In genomic region chr5:51190661-51191060, GRCm38 (mm10) we compare ENCODE assay signal across 26 mouse cellular contexts.
A peak's percentile ranks its signal among the peaks of the same experiment; 100 is the strongest.
DNase-seq lines count a peak whose midpoint lies in the region; ATAC-seq and TF ChIP-seq lines count a peak whose summit lies in the region.
"Had no signal": no experiment of that assay in that cellular context is flagged by ENCODE, and none has a peak within 500 bp of the region (broad histone marks: within the 10 kb centered on the region; RNA-seq: fewer than 3 reads in every experiment).

No protein-coding gene starts in this region.

- H3K79me2 ChIP-seq in C2C12 (ENCODE audit: control insufficient read depth, insufficient read depth) = no peaks in the 10 kb centered on the region

- 68% methylated on average over 3 of the region's 3 CpGs for WGBS in kidney, postnatal 0 days

- POLR2A ChIA-PET in Patski (lab: Charles Lee) = no interaction called here

- H3K27me3 ChIP-seq in kidney, postnatal 0 days (ENCODE audit: insufficient read depth, low read length) = no peaks in the 10 kb centered on the region
- H3K27me3 ChIP-seq in C2C12 (ENCODE audit: control insufficient read depth, insufficient read depth, insufficient read length) (no peaks in the 10 kb centered on the region), Patski (no peaks in the 10 kb centered on the region)
- H3K27me3 ChIP-seq: heart, embryonic 12.5 days; heart, embryonic 15.5 days had no signal

- no peaks in the 10 kb centered on the region for H3K36me3 ChIP-seq in kidney, postnatal 0 days (ENCODE audit: insufficient read depth, low read length)
- no peaks in the 10 kb centered on the region for H3K36me3 ChIP-seq in C2C12 (ENCODE audit: control insufficient read depth, insufficient read depth)
- H3K36me3 ChIP-seq: heart, embryonic 12.5 days; heart, embryonic 15.5 days had no signal

- DNase-seq in kidney, postnatal 0 days (ENCODE audit: low spot score) = peak; percentile 14
- no peak for DNase-seq in kidney, postnatal 14 days
- peak; percentile 60 for DNase-seq in Patski (ENCODE audit: low read depth, low spot score)
- DNase-seq in testis, postnatal 10 days (ENCODE audit: low spot score) = no peak
- DNase-seq in heart, postnatal 25 days (ENCODE audit: low spot score) = no peak
- DNase-seq: adrenal gland, adult 8-10 months; adrenal gland, postnatal 36 days; B cell, adult 2 months; cerebellum, adult 18-20 months; cerebellum, adult 9-10 months; cerebellum, postnatal 14 days; forebrain, postnatal 0 days; gastrocnemius, adult 2 months; gastrocnemius, postnatal 14 days; heart, adult 18-20 months; heart, postnatal 10 days; heart, postnatal 4 days had no signal

- intact Hi-C loops in heart, postnatal 25 days (cut with DNase I) = no loop called here

- no peaks in the 10 kb centered on the region for H3K79me3 ChIP-seq in C2C12 (ENCODE audit: low read depth)

- in situ Hi-C loops in Patski (cut with MboI; ENCODE audit: low pct_unique_long_range_greater_than_20kb) = no loop called here

- H3K4me2 ChIP-seq in kidney, postnatal 0 days (ENCODE audit: low read length) = no peak overlapping the region
- H3K4me2 ChIP-seq: heart, embryonic 12.5 days; heart, embryonic 15.5 days; hindbrain, embryonic 14.5 days had no signal

- CTCF ChIA-PET in Patski (lab: Charles Lee) = interaction anchor here (0.9 to 1.5 kb wide), 2 partner anchors 29 to 150 kb away, joined by 3 to 4 read pairs; no protein-coding TSS in a partner anchor

- no peaks in the 10 kb centered on the region for H3K4me1 ChIP-seq in kidney, postnatal 0 days (replicated peaks; ENCODE audit: insufficient read depth, low read length)
- H3K4me1 ChIP-seq: heart, embryonic 12.5 days; heart, embryonic 15.5 days had no signal

- H3K4me3 ChIP-seq in kidney, postnatal 0 days (replicated peaks; ENCODE audit: low read depth, low read length) = no peak overlapping the region
- no peak overlapping the region for H3K4me3 ChIP-seq in C2C12 (ENCODE audit: insufficient read depth, poor library complexity, severe bottlenecking)
- H3K4me3 ChIP-seq: gastrocnemius, adult 2 months; heart, embryonic 12.5 days; heart, embryonic 15.5 days had no signal

- TF ChIP-seq CTCF in kidney, postnatal 0 days (IDR thresholded peaks at IDR 0.05; ENCODE audit: low read depth) = no peak
- TF ChIP-seq CTCF in C2C12 (IDR thresholded peaks at IDR 0.05; ENCODE audit: control insufficient read depth, insufficient read depth, insufficient read length) = no peak
- no peak for TF ChIP-seq CTCF in Patski (IDR thresholded peaks at IDR 0.05)

- no peak overlapping the region for H3K9ac ChIP-seq in kidney, postnatal 0 days (ENCODE audit: low read depth, low read length)
- H3K9ac ChIP-seq: forebrain, postnatal 0 days; heart, embryonic 12.5 days; heart, embryonic 15.5 days; hindbrain, embryonic 14.5 days had no signal

- H3K9me3 ChIP-seq in kidney, postnatal 0 days (replicated peaks; ENCODE audit: low read length) = no peaks in the 10 kb centered on the region
- H3K9me3 ChIP-seq: heart, embryonic 12.5 days; heart, embryonic 15.5 days had no signal

- H3ac ChIP-seq in C2C12 (ENCODE audit: control insufficient read depth, insufficient read length, low read depth) = no peak overlapping the region

- no peak for ATAC-seq in kidney, postnatal 0 days (replicated peaks; ENCODE audit: low FRiP score, low read depth)
- ATAC-seq in Patski = peak; percentile 100
- ATAC-seq: activated CD4-positive, CD25-positive, alpha-beta regulatory T cell, adult 4 months; CD4-positive, CD25-positive, alpha-beta regulatory T cell, adult 4 months; forebrain, embryonic 14.5 days; forebrain, postnatal 0 days; hindbrain, postnatal 0 days; intestine, postnatal 0 days had no signal

- no peak overlapping the region for H3K27ac ChIP-seq in kidney, postnatal 0 days
- H3K27ac ChIP-seq: gastrocnemius, adult 2 months; heart, embryonic 15.5 days; hindbrain, embryonic 14.5 days; hindbrain, postnatal 0 days had no signal

TF ChIP-seq in C2C12, 6 proteins besides CTCF, POLR2A, EP300 and RAD21:
- TF ChIP-seq MAX (IDR thresholded peaks at IDR 0.05) (no peak), FOSL1 (IDR thresholded peaks at IDR 0.05; ENCODE audit: insufficient read depth, low read length, poor library complexity, severe bottlenecking) (peak; percentile 62), MYOG (IDR thresholded peaks at IDR 0.05; ENCODE audit: control insufficient read depth, extremely low read depth, insufficient read length) (no peak), CEBPB (IDR thresholded peaks at IDR 0.05; ENCODE audit: low read depth) (no peak), USF1 (IDR thresholded peaks at IDR 0.05; ENCODE audit: low read depth) (no peak), MYOD1 (IDR thresholded peaks at IDR 0.05; ENCODE audit: control insufficient read depth, insufficient read length, low read depth) (no peak)

Comparison
In these comparisons a context has a peak if more than half of its experiments do, and no peak if none do; other contexts are left out.
1. DNase-seq: peak in kidney, postnatal 0 days (single experiment) and Patski (single experiment); none in kidney, postnatal 14 days (single experiment), testis, postnatal 10 days (single experiment) and heart, postnatal 25 days (single experiment).